Mouse (Mus musculus): ENCODE data around the gene Gm37240.

- TF ChIP-seq CTCF (IDR thresholded peaks at IDR 0.05; ENCODE audit: control insufficient read depth, insufficient read depth, low read length): no peak
- no peak for TF ChIP-seq POLR2A (IDR thresholded peaks at IDR 0.05; ENCODE audit: borderline replicate concordance, control insufficient read depth, low read depth, low read length)
These were observed 1268.3 kb downstream of the Gm37240 start for GRCm38 (mm10) chr3:84619056-84619455.
